Mouse (Mus musculus): ENCODE data around the gene Hnrnpd. TPM values are rescaled to one million over a fixed set of nuclear protein-coding genes. Genes with fewer than 3 reads are reported as not detected.

The Hnrnpd gene
- 335 and 338 TPM in 2 replicates for polyA plus RNA-seq (2016; fragmentation: Nextera tagmentation; extraction: Ambion mirVana)

DNA sequence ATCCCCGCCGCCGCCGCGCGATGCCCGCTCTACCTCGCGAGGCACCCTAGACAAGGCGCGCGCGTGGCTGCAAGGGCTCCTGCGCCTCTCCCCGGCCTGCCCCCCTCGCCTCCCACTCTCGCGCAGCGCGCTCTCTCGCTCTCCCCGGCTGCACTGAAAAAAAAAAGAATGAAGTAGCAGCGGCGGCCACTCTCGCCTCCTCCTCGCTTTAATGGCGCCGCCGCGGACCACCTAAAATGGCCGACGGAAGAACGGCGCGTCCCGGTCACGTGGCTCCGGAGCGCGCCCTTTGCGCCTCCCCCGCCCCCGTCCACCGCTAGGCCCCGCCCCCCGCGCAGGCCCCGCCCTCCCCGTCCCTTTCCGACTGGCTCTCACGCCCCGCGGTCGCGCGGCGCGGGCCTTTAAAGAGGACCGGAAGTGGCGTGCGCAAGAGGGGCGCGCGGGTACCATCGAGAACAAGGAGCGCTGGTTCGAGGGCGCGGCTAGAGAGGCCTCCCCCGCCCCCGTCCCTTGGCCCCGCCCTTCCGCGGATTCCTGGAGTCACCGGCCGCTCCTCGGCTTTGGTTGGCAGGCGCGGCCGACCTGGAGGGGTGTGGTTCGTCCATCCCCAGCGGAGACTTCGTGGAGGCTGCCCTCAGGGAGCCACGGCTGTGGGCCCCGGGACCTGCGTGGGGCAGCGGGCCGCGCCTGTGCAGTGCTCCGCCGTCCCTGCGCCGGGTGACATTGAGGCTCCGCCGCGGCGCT, at the start of gene Hnrnpd, which contains the start of gene 4930524J08Rik:
Gene Hnrnpd (minus strand): TSS at position 240 of the 744 bp plus-strand sequence.
Gene 4930524J08Rik (plus strand): TSS at position 363 of the 744 bp plus-strand sequence.
- H3K4me3 ChIP-seq = peak within 1 kb of the TSS; percentile 98
- no peaks in the 10 kb centered on the region for H3K27me3 ChIP-seq (ENCODE audit: low read depth, poor library complexity, severe bottlenecking)
- peak; percentile 99 for DNase-seq (ENCODE audit: low spot score)
- peaks cover 29% of the 10 kb centered on the region for H3K4me1 ChIP-seq
- no peaks in the 10 kb centered on the region for H3K9me3 ChIP-seq (replicated peaks)
- under 1% methylated on average over 96 of the region's 97 CpGs for WGBS
- H3K27ac ChIP-seq = peak within 1 kb of the TSS; percentile 100
- peaks cover 37% of the 10 kb centered on the region for H3K36me3 ChIP-seq

DNA sequence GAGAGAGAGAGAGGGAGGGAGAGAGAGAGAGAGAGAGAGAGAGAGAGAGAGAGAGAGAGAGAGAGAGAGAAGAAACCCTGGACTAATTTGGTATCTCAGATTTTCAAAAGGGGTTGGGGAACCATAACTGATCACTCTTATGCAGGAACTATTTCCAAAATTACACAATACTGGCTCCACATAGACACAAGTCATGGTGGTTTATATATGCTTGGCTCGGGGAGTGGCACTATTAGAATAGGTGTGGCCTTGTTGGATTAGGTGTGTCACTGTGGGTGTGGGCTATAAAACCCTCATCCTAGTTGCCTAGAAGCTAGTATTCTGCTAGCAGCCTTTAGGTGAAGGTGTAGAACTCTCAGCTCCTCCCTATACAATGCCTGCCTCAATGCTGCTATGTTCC, 46.1 kb upstream of the Hnrnpd start:
- Histone ChIP-seq H3K36me3 (no peaks in the 10 kb centered on the region), H3K4me1 (no peaks in the 10 kb centered on the region), H3K27ac (no peak overlapping the region), H3K4me3 (no peak overlapping the region), H3K9me3 (replicated peaks) (no peaks in the 10 kb centered on the region), H3K27me3 (ENCODE audit: low read depth, poor library complexity, severe bottlenecking) (no peaks in the 10 kb centered on the region)
- DNase-seq (ENCODE audit: low spot score) = no peak
- WGBS = 72% methylated on average over 1 of the region's 1 CpGs

DNA sequence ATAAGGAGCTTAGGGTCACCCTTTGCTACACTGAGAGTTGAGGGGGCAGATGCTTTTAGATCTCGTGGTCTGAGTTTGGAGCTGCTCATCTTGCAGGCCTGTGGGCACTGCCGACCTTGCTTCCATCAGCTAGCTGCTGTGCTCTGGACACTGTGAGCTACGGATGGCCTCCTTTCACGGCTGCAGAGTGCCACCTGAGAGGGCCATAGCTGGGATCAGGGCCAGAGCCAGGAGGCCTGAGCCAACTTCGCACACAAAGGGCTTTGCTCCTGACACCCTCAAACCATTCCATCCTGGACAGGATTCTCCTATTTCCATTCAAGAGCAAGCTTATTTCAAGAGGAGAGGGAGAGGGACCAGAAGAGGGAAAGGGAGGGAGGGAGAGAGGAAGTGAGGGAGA, 45.7 kb upstream of the Hnrnpd start:
- Histone ChIP-seq H3K27ac (no peak overlapping the region), H3K9me3 (replicated peaks) (no peaks in the 10 kb centered on the region), H3K36me3 (no peaks in the 10 kb centered on the region), H3K4me1 (no peaks in the 10 kb centered on the region), H3K4me3 (no peak overlapping the region), H3K27me3 (ENCODE audit: low read depth, poor library complexity, severe bottlenecking) (no peaks in the 10 kb centered on the region)
- DNase-seq (ENCODE audit: low spot score) = no peak
- WGBS = 74% methylated on average over 5 of the region's 5 CpGs

DNA sequence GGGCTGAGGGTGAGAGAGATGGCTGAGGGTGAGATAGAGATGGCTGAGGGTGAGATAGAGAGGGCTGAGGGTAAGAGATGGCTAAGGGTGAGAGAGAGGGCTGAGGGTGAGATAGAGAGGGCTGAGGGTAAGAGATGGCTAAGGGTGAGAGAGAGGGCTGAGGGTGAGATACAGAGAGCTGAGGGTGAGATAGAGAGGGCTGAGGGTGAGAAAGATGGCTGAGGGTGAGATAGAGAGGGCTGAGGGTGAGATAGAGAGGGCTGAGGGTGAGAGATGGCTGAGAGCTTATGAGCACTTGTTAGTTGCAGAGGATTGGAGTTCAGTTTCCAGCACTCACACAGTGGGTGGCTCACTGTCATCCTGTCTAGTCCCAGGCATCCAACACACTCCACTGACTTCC, 41.4 kb upstream of the Hnrnpd start:
- H3K27ac ChIP-seq = no peak overlapping the region
- H3K9me3 ChIP-seq (replicated peaks) = no peaks in the 10 kb centered on the region
- no peaks in the 10 kb centered on the region for H3K36me3 ChIP-seq
- no peak for DNase-seq (ENCODE audit: low spot score)
- no peaks in the 10 kb centered on the region for H3K27me3 ChIP-seq (ENCODE audit: low read depth, poor library complexity, severe bottlenecking)
- no peak overlapping the region for H3K4me3 ChIP-seq
- no peaks in the 10 kb centered on the region for H3K4me1 ChIP-seq

DNA sequence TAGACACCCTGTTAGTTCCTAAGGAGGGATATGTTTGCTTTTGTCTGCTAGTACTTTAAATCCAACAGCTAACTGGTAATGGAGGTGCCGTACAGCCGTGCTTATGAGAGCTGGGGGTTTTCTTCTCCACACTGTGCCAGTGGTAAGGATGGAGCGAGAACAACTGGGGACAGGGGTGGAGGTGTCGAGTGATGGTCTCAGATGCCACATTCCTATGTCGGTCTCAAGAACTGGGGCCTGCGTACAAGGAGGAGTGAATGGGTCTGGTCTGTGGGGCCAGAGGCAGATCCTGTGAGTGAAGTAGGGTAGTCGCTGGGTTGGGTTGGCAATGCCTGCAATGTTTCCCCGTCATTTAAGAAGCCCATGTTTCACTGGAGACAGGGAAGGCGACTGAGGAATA, 33.9 kb upstream of the Hnrnpd start:
- H3K27ac ChIP-seq = no peak overlapping the region
- no peaks in the 10 kb centered on the region for H3K4me1 ChIP-seq
- H3K4me3 ChIP-seq = no peak overlapping the region
- no peaks in the 10 kb centered on the region for H3K27me3 ChIP-seq (ENCODE audit: low read depth, poor library complexity, severe bottlenecking)
- no peaks in the 10 kb centered on the region for H3K9me3 ChIP-seq (replicated peaks)
- 81% methylated on average over 9 of the region's 9 CpGs for WGBS
- DNase-seq (ENCODE audit: low spot score) = no peak
- no peaks in the 10 kb centered on the region for H3K36me3 ChIP-seq

DNA sequence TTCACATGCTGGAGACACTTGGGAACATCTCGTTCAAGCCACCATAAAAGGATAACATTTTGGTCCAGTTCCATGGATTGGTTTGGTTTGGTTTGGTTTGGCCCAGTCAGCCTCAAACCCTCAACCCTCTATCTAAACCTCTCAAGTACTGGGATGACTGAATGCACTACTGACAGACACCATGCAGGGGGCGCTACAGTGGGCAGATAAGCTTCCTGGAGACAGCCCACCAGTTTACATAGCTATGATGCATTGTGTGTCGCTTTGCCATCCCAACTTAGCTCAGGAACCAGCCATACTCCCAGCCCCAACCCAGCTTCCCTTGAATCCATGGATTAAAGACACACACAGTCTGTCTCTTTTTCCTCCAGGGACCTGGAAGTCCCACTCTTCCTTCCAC, 29.7 kb upstream of the Hnrnpd start:
- Histone ChIP-seq H3K36me3 (no peaks in the 10 kb centered on the region), H3K27ac (no peak overlapping the region), H3K4me1 (no peaks in the 10 kb centered on the region), H3K4me3 (no peak overlapping the region), H3K27me3 (ENCODE audit: low read depth, poor library complexity, severe bottlenecking) (no peaks in the 10 kb centered on the region), H3K9me3 (replicated peaks) (no peaks in the 10 kb centered on the region)
- WGBS = 58% methylated on average over 3 of the region's 3 CpGs
- DNase-seq (ENCODE audit: low spot score) = no peak

DNA sequence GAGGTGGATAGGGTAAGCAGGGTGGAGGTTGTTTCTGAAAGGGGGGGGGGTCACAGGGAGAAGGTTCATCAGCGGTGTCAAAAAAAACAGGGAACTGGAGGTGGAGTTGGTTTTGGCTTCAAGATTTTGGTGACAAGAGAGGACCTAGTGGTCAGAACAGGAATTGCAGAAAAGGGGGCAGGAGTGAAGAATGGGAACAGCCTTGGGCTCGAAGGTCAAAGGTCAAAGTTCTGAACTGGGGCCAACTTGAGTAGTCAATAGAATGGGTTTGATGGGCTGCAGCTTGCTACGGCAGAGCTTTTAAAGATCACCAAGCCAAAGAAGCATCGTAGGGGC, 28.3 kb upstream of the Hnrnpd start:
- Histone ChIP-seq H3K36me3 (no peaks in the 10 kb centered on the region), H3K9me3 (replicated peaks) (no peaks in the 10 kb centered on the region), H3K4me1 (no peaks in the 10 kb centered on the region), H3K27ac (no peak overlapping the region), H3K4me3 (no peak overlapping the region), H3K27me3 (ENCODE audit: low read depth, poor library complexity, severe bottlenecking) (no peaks in the 10 kb centered on the region)
- WGBS = 86% methylated on average over 4 of the region's 4 CpGs
- DNase-seq (ENCODE audit: low spot score) = no peak

DNA sequence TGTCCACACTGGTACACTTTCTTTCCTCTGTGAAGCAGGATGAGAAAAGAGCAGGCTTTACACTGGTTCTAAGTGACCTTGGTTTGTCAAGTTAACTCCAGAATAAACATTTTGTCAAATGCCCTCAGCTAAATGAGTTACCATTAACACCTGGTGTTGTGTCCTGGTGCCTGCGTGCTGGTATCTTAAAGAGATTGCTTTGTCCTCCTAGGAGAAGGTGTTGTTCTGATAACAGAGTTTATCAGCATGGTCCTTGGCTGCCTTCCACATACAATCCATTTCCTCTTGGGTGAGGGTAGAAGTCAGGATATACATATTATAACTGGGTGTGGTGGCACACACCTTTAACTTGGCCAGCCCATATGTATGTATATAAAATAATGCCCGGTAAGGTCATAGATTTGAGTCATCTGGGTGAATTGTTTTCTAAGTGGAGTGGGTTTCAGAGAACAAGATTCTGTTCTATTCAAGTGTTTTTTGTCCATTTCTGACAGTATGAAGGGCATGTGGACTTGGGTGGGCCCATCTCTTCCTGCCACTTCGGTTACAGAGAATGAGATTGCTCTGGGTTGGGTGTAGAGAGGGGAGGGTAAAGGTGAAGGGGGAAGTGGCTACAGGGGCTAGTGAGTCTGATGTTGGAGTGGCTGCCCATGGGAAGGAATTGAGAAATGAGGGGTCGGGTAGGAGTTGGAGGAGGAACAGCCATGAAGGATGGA, 27.7 kb upstream of the Hnrnpd start:
- H3K27me3 ChIP-seq (ENCODE audit: low read depth, poor library complexity, severe bottlenecking) = no peaks in the 10 kb centered on the region
- no peaks in the 10 kb centered on the region for H3K4me1 ChIP-seq
- no peaks in the 10 kb centered on the region for H3K36me3 ChIP-seq
- no peak overlapping the region for H3K27ac ChIP-seq
- 83% methylated on average over 4 of the region's 4 CpGs for WGBS
- DNase-seq (ENCODE audit: low spot score) = no peak
- no peaks in the 10 kb centered on the region for H3K9me3 ChIP-seq (replicated peaks)
- no peak overlapping the region for H3K4me3 ChIP-seq

DNA sequence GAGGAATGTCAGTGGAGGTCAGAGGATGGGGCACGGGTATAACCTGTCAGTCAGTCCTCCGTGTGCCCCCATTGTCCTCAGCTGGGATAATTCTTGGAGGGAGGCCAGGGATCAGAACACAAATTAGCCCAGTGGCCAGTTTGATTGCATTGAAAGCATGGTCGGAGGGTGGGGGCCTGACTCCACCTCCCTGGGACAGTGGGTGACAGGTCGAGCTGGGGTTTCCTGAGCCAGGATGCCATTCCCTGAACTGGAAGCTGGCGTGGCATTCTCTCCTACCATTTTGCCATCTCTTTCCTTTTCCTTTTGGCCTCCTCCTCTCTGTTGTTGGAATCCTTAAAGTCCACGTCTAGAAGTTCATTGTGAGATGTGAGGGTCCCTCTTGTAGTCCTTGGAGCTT, 27.2 kb upstream of the Hnrnpd start:
- H3K9me3 ChIP-seq (replicated peaks) = no peaks in the 10 kb centered on the region
- peaks cover 4% of the 10 kb centered on the region for H3K4me1 ChIP-seq
- H3K4me3 ChIP-seq = no peak overlapping the region
- H3K27ac ChIP-seq = no peak overlapping the region
- H3K27me3 ChIP-seq (ENCODE audit: low read depth, poor library complexity, severe bottlenecking) = no peaks in the 10 kb centered on the region
- no peak for DNase-seq (ENCODE audit: low spot score)
- WGBS = 88% methylated on average over 6 of the region's 6 CpGs
- no peaks in the 10 kb centered on the region for H3K36me3 ChIP-seq

DNA sequence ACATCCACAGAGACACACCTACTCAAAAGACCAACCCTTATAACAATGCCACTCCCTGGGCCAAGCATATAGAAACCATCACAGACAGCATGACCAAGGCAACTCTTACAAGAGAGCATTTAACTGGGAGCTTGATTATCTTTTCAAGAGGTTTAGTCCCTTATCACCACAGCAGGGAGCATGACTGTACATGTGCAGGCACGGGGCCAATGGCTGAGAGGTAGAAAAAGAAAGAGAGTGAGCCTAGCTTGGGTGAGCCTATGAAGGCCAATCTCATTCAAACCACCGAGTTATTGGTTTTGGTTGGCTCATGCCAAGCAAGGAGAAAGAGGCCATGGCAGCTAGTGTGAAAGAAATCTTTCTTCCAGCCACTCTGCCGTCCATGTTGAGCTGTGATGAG, 26.7 kb upstream of the Hnrnpd start:
- no peak overlapping the region for H3K27ac ChIP-seq
- H3K27me3 ChIP-seq (ENCODE audit: low read depth, poor library complexity, severe bottlenecking) = no peaks in the 10 kb centered on the region
- H3K9me3 ChIP-seq (replicated peaks) = no peaks in the 10 kb centered on the region
- H3K4me3 ChIP-seq = no peak overlapping the region
- H3K36me3 ChIP-seq = no peaks in the 10 kb centered on the region
- H3K4me1 ChIP-seq = peaks cover 8% of the 10 kb centered on the region
- no peak for DNase-seq (ENCODE audit: low spot score)
- WGBS = 77% methylated on average over 3 of the region's 3 CpGs

DNA sequence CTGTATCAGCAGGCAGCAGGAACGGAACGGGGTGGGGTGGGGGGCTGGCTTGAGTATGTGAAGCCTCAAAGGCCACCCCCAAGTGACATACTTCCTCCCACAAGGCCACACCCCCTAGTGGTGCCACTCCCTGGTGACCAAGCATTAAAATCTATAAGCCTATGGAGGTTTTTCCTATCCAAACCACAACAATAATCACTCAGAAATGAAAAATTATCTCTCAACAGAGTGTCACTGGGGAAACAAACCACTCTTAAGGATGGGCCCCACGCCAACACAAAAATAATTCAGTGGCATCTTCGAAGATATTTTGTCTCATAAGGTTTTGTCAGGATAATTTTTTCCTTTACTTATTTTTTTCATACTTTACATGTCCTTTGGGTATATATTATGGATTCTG, 25.2 kb upstream of the Hnrnpd start:
- Histone ChIP-seq H3K36me3 (no peaks in the 10 kb centered on the region), H3K4me3 (no peak overlapping the region), H3K9me3 (replicated peaks) (no peaks in the 10 kb centered on the region), H3K4me1 (peaks cover 11% of the 10 kb centered on the region), H3K27ac (no peak overlapping the region), H3K27me3 (ENCODE audit: low read depth, poor library complexity, severe bottlenecking) (no peaks in the 10 kb centered on the region)
- WGBS = 88% methylated on average over 4 of the region's 4 CpGs
- no peak for DNase-seq (ENCODE audit: low spot score)

DNA sequence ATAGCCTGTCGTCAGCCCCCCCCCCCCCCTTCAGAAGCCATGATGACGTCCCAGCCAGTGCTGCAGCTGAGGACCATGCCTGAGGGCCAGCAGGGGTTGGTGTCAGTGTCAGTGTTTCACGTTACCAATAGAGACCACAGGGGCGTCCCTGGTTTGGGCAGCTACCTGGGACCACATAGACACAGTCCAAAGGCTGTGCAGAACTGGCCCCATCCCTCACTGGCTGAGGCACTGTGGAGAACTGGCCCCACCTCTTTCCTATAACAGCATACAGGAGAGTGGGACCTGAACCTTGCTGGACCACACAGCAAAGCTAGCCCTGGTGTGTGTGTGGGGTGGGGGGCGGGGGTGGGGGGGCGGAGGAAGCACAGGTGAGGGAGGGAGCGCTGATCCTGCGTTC, 21.8 kb upstream of the Hnrnpd start:
- WGBS = 45% methylated on average over 8 of the region's 8 CpGs
- H3K9me3 ChIP-seq (replicated peaks) = no peaks in the 10 kb centered on the region

DNA sequence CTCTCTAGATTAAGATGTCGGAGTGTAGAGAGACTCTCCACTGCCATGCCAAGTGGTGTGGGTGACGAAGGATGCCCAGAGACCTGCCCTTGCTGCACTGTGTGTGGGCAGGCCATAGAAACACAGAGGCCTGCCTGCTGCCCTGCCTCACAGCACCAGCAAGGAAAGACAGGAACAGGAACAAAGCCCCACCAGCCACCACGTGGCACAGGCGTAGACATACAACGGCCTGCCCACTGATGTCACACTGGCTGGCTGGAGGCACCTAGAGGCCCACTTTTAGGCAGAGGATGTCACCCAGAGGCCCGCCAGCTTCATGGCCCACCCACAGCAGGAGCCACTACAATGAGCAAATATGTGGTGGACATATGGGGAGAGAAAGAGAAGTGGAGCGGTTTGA, 21.3 kb upstream of the Hnrnpd start:
- no peak for DNase-seq (ENCODE audit: low spot score)
- no peak overlapping the region for H3K27ac ChIP-seq
- H3K36me3 ChIP-seq = no peaks in the 10 kb centered on the region
- H3K9me3 ChIP-seq (replicated peaks) = no peaks in the 10 kb centered on the region
- H3K4me1 ChIP-seq = peaks cover 11% of the 10 kb centered on the region
- H3K4me3 ChIP-seq = no peak overlapping the region
- no peaks in the 10 kb centered on the region for H3K27me3 ChIP-seq (ENCODE audit: low read depth, poor library complexity, severe bottlenecking)
- WGBS = 82% methylated on average over 7 of the region's 7 CpGs

More for the DNA sequence above, 21.8 kb upstream of the Hnrnpd start:
- peak overlapping the region; percentile 50; the same call in 1 of the 2 replicates for H3K27ac ChIP-seq
- DNase-seq (ENCODE audit: low spot score) = no peak
- no peaks in the 10 kb centered on the region for H3K27me3 ChIP-seq (ENCODE audit: low read depth, poor library complexity, severe bottlenecking)
- H3K4me3 ChIP-seq = no peak overlapping the region
- peaks cover 11% of the 10 kb centered on the region for H3K4me1 ChIP-seq
- no peaks in the 10 kb centered on the region for H3K36me3 ChIP-seq
